Mouse (Mus musculus) macrophage (primary cell): ENCODE data around the gene Gm28042. TPM values are rescaled to one million over a fixed set of nuclear protein-coding genes. Genes with fewer than 3 reads are reported as not detected.

Experiments used
- H3K27ac ChIP-seq: fragments of 350-480 bp; formaldehyde crosslinking; 2 replicates; pipeline ENCODE4 v1.9.0; 2021
- H3K36me3 ChIP-seq: fragments of 350-480 bp; formaldehyde crosslinking; 2 replicates; pipeline ENCODE4 v1.9.0; 2021; ENCODE audit errors: inconsistent target
- H3K4me3 ChIP-seq: fragments of 350-480 bp; formaldehyde crosslinking; 2 replicates; pipeline ENCODE4 v1.9.0; 2021; ENCODE audit errors: inconsistent target
- H3K79me2 ChIP-seq: fragments of 350-480 bp; formaldehyde crosslinking; 2 replicates; pipeline ENCODE4 v1.9.0; 2021; ENCODE audit errors: inconsistent target
- WGBS: methylation state at CpG from one replicate; pipeline ENCODE4 v1.1.7; 2026; ENCODE audit warnings: inconsistent platforms; ENCODE audit not compliant: missing documents; 5-methylcytosine and 5-hydroxymethylcytosine counted together
- polyA plus RNA-seq: library from polyadenylated mRNA; stranded (reverse); fragments of 250-400 nt; gene quantifications from 3 replicates; pipeline ENCODE4 v1.2.4, GENCODE M21; 2018; ENCODE audit warnings: inconsistent platforms

Gm28042 gene
- polyA plus RNA-seq, 1 experiment from 2014 or later = not detected

- Histone ChIP-seq H3K79me2 (no peaks in the 10 kb centered on the region), H3K4me3 (no peak overlapping the region), H3K27ac (no peak overlapping the region), H3K36me3 (no peaks in the 10 kb centered on the region)
- 79% methylated on average over 6 of the region's 6 CpGs for WGBS
These were observed 32.9 kb downstream of the Gm28042 start for GRCm38 (mm10) chr2:120060190-120060589.

- no peak overlapping the region for H3K27ac ChIP-seq
- no peaks in the 10 kb centered on the region for H3K79me2 ChIP-seq
- H3K4me3 ChIP-seq = no peak overlapping the region
- no peaks in the 10 kb centered on the region for H3K36me3 ChIP-seq
- WGBS = 95% methylated on average over 9 of the region's 9 CpGs
These were observed 33.4 kb downstream of the Gm28042 start for GRCm38 (mm10) chr2:120060651-120061050.

DNA sequence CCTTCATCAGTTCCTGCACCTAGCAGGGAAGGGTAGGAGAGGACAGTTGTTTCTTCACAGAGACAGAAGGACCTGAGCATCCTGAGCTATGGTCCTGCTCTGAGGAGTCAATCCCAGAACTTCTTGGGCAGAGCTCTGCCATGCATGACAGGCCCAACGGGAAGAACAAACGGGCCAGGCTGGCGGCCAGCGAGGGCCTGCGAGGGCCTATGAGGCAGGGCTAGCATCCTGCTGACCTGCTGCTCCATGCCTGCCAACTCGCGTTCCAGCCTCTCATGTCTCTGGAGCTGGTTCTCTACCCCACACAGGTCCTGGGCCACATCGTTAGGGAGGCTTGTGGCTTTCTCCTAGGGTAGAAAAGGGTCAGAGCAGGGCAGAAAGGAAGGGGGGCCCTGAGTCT, 35.0 kb downstream of the Gm28042 start:
- H3K4me3 ChIP-seq = no peak overlapping the region
- WGBS = 85% methylated on average over 7 of the region's 8 CpGs
- no peaks in the 10 kb centered on the region for H3K36me3 ChIP-seq
- no peaks in the 10 kb centered on the region for H3K79me2 ChIP-seq
- no peak overlapping the region for H3K27ac ChIP-seq

- Histone ChIP-seq H3K36me3 (no peaks in the 10 kb centered on the region), H3K27ac (no peak overlapping the region), H3K79me2 (no peaks in the 10 kb centered on the region), H3K4me3 (no peak overlapping the region)
- 84% methylated on average over 6 of the region's 6 CpGs for WGBS
These were observed 37.3 kb downstream of the Gm28042 start for GRCm38 (mm10) chr2:120064639-120065038.

GRCm38 (mm10) chr2:120065243-120065642, 38.0 kb downstream of the Gm28042 start:
- WGBS = 85% methylated on average over 10 of the region's 10 CpGs
- no peaks in the 10 kb centered on the region for H3K79me2 ChIP-seq
- H3K27ac ChIP-seq = no peak overlapping the region
- no peaks in the 10 kb centered on the region for H3K36me3 ChIP-seq
- H3K4me3 ChIP-seq = no peak overlapping the region

DNA sequence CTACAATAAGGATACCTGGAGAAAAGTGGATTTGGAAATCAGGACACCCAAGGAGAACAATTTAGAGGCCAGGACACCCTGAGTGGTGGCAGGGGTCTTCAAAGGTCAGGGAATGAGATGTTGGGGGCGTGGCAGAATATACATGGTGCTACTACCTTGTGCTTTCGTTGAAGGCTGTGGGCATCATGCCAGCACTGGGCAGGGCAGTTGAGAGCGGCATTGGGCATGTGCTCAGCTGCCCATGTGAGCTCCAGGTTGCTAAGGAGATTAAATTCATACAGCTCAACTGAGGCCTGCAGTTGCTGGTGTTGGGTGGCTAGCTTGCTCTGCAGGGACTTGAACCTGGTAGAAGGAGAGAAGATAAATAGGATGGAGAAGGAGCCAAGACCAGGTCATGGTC, 38.9 kb downstream of the Gm28042 start:
- WGBS = 91% methylated on average over 3 of the region's 3 CpGs
- no peak overlapping the region for H3K27ac ChIP-seq
- no peaks in the 10 kb centered on the region for H3K79me2 ChIP-seq
- H3K36me3 ChIP-seq = no peaks in the 10 kb centered on the region
- H3K4me3 ChIP-seq = no peak overlapping the region

DNA sequence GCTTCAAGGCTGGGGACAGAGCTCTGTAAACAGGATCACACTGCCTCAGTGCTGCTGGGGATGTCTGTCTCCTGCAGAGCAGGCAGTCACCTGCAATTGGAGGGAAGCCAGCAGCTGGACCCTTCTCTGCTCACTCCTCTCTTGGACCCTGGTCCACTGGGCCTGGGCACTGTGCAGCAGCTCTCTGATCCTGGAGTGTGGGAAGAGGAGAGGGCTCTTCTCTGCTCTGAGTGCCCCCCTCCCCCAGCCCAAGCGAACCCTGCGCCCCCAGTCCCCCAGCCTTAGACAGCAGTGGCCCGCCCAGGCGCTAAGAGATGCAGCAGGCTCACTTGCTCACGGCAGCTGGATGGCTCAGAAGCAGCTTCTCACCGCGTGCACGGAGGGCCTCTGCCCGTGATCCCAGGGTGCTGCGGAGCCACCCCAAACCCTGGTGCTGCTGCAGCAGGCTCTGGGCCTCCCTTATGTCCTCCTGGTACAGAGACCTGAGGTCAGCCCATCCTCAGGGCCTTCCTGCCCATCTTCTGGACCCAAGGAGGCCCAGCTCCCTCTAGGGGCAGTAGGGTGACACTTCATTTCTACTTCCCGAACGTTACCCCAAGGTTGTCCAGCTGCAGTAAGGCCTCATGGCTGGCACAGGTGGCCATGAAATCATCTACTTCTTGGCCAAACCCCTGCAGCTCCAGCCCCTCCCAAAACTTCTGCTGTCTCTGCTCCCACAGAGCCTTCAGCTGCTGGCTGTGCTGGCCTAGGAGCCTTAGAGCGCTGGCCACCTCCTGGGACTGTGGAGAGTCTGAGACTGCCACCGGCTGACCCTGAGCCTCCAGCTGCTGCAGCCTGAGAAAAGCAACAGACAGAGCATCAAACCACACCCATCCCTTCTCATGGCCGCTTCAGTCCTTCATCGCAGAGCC, 41.5 kb downstream of the Gm28042 start:
- Histone ChIP-seq H3K4me3 (no peak overlapping the region), H3K27ac (no peak overlapping the region), H3K79me2 (no peaks in the 10 kb centered on the region), H3K36me3 (no peaks in the 10 kb centered on the region)
- WGBS = 71% methylated on average over 14 of the region's 16 CpGs

GRCm38 (mm10) chr2:120069466-120069990, 42.2 kb downstream of the Gm28042 start:
- H3K4me3 ChIP-seq = no peak overlapping the region
- WGBS = 66% methylated on average over 8 of the region's 8 CpGs

DNA sequence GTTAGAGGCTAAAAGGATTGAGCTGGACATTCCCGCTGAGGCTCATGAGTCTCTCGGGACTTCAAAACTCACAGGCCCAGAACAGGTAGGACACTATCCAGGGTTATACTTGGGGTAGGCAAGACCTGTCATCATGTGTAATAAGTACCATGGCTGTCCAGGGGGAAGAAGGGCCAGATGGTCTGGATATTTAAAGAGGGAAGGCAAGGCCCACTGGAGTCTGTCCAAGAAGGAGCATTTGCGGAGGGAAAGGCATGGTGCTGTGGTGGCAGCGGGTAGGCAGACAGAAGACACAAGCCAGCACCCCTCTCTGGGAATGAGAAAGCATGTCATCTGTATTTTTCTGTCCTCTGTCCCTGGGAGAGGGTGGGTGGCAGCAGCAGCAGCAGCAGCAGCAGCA, 46.8 kb downstream of the Gm28042 start:
- Histone ChIP-seq H3K36me3 (no peaks in the 10 kb centered on the region), H3K79me2 (no peaks in the 10 kb centered on the region), H3K4me3 (no peak overlapping the region), H3K27ac (no peak overlapping the region)
- WGBS = 94% methylated on average over 4 of the region's 4 CpGs

More at GRCm38 (mm10) chr2:120069466-120069990, 42.2 kb downstream of the Gm28042 start:
- H3K27ac ChIP-seq = no peak overlapping the region
- H3K36me3 ChIP-seq = no peaks in the 10 kb centered on the region
- H3K79me2 ChIP-seq = no peaks in the 10 kb centered on the region

DNA sequence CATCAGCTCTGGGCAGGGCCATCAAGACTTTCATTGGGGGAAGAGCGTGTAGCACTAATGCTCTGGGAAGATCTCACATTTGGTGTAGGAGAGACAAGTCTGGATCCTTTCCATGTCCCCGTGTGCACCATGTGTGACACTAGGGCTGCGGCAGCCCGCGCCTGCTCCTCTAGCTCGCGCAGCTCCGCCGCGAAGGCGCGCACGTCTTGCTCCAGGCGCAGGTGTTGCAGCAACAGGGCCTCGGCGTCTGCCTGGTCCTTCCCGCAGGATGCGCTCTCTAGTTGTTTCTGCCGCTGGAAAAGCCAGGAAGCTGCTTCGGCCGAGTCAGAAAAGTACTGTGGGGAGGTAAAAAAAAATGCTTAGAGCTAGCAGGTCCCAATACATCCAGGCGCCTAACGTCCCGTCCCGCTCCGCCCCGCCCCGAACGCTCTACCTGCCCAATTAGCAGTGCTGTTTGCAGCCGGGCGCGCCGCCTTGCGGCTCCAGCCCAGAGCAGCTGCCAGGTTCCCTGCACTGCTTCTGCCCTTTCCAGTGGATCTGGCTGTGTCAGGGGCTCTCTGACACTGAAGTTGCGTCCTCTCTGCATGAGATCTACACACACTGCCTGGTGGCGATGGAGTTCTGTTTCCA, 48.9 kb downstream of the Gm28042 start:
- Histone ChIP-seq H3K36me3 (no peaks in the 10 kb centered on the region), H3K79me2 (no peaks in the 10 kb centered on the region), H3K27ac (no peak overlapping the region), H3K4me3 (no peak overlapping the region)
- 8% methylated on average over 36 of the region's 36 CpGs for WGBS

- no peak overlapping the region for H3K27ac ChIP-seq
- no peaks in the 10 kb centered on the region for H3K36me3 ChIP-seq
- no peak overlapping the region for H3K4me3 ChIP-seq
- no peaks in the 10 kb centered on the region for H3K79me2 ChIP-seq
- WGBS = 92% methylated on average over 2 of the region's 2 CpGs
These were observed 55.1 kb downstream of the Gm28042 start for GRCm38 (mm10) chr2:120082416-120082815.

DNA sequence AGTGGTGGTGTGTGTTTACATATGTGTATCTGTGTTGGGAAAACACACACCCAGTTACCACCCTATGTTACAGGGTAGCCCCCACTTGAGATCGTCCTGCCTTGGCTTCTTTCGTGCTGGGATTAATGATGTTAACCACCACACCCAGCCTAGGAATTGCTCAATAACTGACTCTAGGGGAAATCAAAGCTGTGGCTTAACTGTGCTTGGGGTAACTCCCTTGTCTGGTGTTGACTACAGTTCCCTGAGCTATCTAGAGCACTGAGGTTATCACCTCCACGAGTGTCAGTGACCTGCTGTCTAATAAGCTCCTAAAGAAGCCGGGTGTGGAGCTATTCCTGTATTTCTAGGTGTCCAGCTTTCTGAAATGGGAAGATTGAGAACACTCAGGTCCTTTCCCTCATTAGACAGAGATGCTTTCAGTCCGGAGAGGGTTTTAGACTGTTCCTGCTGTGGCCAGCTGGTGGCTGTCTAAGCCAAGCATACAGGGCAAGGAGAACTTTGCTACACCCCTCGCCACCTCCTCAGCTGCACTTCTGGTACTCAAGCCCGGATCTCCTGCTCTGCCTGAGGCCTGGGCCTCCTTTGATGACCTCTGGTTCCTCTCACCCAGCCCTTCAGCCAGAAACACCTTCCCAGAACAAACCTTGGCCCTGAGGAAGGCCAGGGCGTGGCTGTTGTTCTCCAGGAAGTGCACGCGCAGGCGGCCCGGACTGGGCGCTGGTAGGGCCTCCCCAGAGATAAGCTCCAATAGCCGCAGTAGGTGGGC, 57.5 kb downstream of the Gm28042 start:
- no peak overlapping the region for H3K4me3 ChIP-seq
- WGBS = 63% methylated on average over 14 of the region's 14 CpGs
- H3K79me2 ChIP-seq = no peaks in the 10 kb centered on the region
- H3K27ac ChIP-seq = no peak overlapping the region
- peaks cover 8% of the 10 kb centered on the region for H3K36me3 ChIP-seq

GRCm38 (mm10) chr2:120086038-120086437, 58.7 kb downstream of the Gm28042 start:
- Histone ChIP-seq H3K79me2 (no peaks in the 10 kb centered on the region), H3K27ac (no peak overlapping the region), H3K4me3 (no peak overlapping the region), H3K36me3 (peaks cover 20% of the 10 kb centered on the region)
- 94% methylated on average over 3 of the region's 3 CpGs for WGBS

DNA sequence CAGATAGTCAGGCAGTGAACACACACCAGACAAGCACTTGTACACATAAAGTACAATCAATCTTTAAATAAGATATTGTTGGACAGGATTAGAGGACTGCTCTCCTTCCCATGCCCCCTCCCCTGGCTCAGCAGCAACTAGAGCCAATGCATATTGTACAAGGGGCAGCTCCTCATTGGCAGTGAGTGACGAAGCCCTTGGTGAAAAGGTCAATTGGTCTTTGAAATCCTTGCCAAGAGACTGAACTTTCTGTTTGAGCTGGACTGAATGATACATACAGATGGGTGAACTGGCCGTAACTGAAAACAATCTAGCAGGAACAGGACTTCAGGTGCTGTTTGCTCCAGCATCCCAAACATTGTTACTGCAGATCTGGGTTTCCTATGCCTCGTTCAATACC, 60.1 kb downstream of the Gm28042 start:
- H3K79me2 ChIP-seq = peaks cover 2% of the 10 kb centered on the region; the same call in 1 of the 2 replicates
- no peak overlapping the region for H3K27ac ChIP-seq
- WGBS = 97% methylated on average over 3 of the region's 3 CpGs
- H3K4me3 ChIP-seq = no peak overlapping the region
- peaks cover 34% of the 10 kb centered on the region for H3K36me3 ChIP-seq
